Mouse (Mus musculus): Measurements from ENCODE around the gene Bsdc1. TPM values are rescaled to one million over a fixed set of nuclear protein-coding genes. Genes with fewer than 3 reads are reported as not detected.

The Bsdc1 gene
- total RNA-seq, 4 experiments from 2014 or later = 73.0 to 83.5 (median 80.3) TPM

DNA sequence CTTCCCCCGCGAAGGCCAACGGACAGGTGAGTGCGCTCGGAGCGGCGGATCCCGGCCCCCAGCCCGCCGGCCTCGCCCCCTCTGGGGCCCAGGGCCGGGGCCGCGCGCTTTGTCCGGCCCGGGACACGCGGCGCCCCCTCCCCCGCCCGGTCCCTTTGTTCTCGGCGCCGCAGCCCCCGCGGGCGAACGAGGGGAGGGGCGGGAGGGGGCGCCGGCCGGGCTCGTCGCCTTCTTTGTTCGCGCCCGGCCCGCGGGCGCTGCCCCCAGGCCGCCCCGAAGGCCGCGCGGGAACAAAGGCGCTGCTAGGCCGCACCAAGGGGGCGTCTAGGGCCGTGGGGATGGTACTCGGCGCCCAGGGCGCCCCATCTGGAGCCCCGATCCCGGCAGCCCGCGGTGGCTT lies 52.5 kb downstream of the Bsdc1 start:
- no peak for DNase-seq

GRCm38 (mm10) chr4:129514300-129514898 lies 53.0 kb downstream of the Bsdc1 start:
- no peak for DNase-seq

DNA sequence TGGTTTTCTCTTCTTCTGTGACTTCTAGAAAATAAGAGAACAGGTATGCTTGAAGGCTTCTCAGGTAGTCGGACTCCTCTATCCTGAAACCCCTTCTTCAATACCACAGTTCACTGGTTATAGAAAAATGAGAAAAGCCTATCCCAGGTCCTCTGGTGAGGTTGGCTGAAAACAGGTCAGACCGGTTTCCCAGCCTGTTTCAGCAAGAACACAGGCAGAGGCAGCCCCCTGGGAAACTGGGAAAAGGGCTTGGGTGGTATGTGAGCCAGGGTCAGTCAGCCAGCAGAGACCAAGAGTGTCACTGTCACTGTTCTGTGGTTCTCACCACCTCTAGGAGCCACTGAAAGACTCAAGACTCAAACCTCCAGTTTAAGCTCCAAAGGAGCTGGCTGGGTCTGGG lies 55.5 kb downstream of the Bsdc1 start:
- no peak for DNase-seq

GRCm38 (mm10) chr4:129518519-129518918 lies 57.1 kb downstream of the Bsdc1 start:
- DNase-seq = no peak

GRCm38 (mm10) chr4:129525338-129525737 lies 64.0 kb downstream of the Bsdc1 start:
- DNase-seq = no peak

DNA sequence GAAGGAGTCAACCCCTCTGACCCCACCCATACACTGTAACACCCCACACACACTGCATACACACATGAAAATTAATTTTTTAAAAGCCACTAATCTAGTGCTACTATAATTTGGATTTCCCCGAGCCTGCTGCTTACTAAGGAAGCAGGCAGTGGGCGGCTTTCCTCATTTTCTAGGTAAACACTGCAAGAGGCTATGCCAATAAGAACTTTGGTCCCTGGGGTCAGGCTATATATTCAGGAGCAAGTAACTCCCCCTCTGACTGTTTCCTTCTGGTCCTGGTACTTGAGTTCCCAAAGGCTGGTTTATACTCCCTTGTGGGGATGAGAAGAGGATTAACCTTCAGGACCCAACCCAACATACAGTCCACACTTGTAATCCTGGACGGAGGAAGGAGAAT lies 64.5 kb downstream of the Bsdc1 start:
- no peak for DNase-seq

DNA sequence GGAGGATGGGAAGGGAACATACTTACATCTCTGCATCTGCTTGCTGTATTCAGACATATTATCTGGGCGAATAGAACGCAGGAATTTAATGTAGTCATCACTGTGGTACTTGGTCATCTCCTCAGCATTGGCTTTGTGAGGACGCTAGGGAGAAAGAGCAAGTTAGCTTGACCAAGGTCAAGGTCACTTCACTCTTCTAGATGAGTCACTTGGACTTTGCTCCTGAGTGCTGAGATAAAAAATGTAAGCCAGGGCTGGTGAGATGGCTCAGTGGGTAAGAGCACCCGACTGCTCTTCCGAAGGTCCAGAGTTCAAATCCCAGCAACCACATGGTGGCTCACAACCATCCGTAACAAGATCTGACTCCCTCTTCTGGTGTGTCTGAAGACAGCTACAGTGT lies 67.5 kb downstream of the Bsdc1 start:
- DNase-seq = peak; percentile 30

Other genes with a start within 250 kb of the Bsdc1 start
- gene C77080, start 200.2 kb upstream of the Bsdc1 start, total RNA-seq (2022) = 10 to 100 TPM; 23.9 to 44.8 (median 34.4) TPM
- gene Sync, start 174.0 kb upstream of the Bsdc1 start, total RNA-seq (2022) = 1 to 10 TPM in 3 of 4 experiments, under 1 TPM in 1; 0.73 to 2.5 (median 1.1) TPM
- gene Rbbp4, start 126.2 kb upstream of the Bsdc1 start, total RNA-seq (2022) = 100 to 1,000 TPM; 122 to 167 (median 155) TPM
- gene Zbtb8os, start 125.9 kb upstream of the Bsdc1 start, total RNA-seq (2022) = 10 to 100 TPM; 50.9 to 62.1 (median 56.6) TPM
- 1 to 10 TPM; 4.7 to 7.8 (median 5.2) TPM for gene Zbtb8a, start 83.5 kb upstream of the Bsdc1 start, total RNA-seq (2022)
- gene Zbtb8b, start 20.7 kb upstream of the Bsdc1 start, total RNA-seq (2022) = under 1 TPM; 0.09 to 0.65 (median 0.34) TPM
- not detected for gene Tssk3, start 29.4 kb downstream of the Bsdc1 start, total RNA-seq (2022)
- gene Fam229a, start 29.6 kb downstream of the Bsdc1 start, total RNA-seq (2022) = 1 to 10 TPM in 1 of 4 experiments, not detected in 3; 1.2 TPM
- 10 to 100 TPM; 36.0 to 48.0 (median 43.9) TPM for gene Marcksl1, start 52.0 kb downstream of the Bsdc1 start, total RNA-seq (2022)
- 10 to 100 TPM; 41.0 to 84.1 (median 61.0) TPM for gene Hdac1, start 81.1 kb downstream of the Bsdc1 start, total RNA-seq (2022)
- gene Lck, start 112.1 kb downstream of the Bsdc1 start, total RNA-seq (2022) = 1 to 10 TPM; 1.9 to 3.5 (median 2.6) TPM
- gene Fam167b, start 117.0 kb downstream of the Bsdc1 start, total RNA-seq (2022) = 10 to 100 TPM; 25.5 to 43.5 (median 29.0) TPM
- 100 to 1,000 TPM; 174 to 190 (median 182) TPM for gene Eif3i, start 139.1 kb downstream of the Bsdc1 start, total RNA-seq (2022)
- 100 to 1,000 TPM; 104 to 120 (median 109) TPM for gene Tmem234, start 139.1 kb downstream of the Bsdc1 start, total RNA-seq (2022)
- 1 to 10 TPM; 1.4 to 4.2 (median 2.8) TPM for gene Dcdc2b, start 152.7 kb downstream of the Bsdc1 start, total RNA-seq (2022)
- 10 to 100 TPM; 35.1 to 47.4 (median 43.0) TPM for gene Iqcc, start 157.5 kb downstream of the Bsdc1 start, total RNA-seq (2022)
- gene Ccdc28b, start 162.4 kb downstream of the Bsdc1 start, total RNA-seq (2022) = 10 to 100 TPM; 32.1 to 49.2 (median 43.5) TPM
- gene Txlna, start 179.5 kb downstream of the Bsdc1 start, total RNA-seq (2022) = 10 to 100 TPM; 65.9 to 84.3 (median 74.4) TPM
- gene Kpna6, start 211.2 kb downstream of the Bsdc1 start, total RNA-seq (2022) = 100 to 1,000 TPM in 2 of 4 experiments, 10 to 100 TPM in 2; 79.9 to 108 (median 103) TPM
- 10 to 100 TPM; 10.5 to 13.9 (median 11.1) TPM for gene Tmem39b, start 235.3 kb downstream of the Bsdc1 start, total RNA-seq (2022)

Data from adrenal gland, adult 8-10 months (tissue).